ENCODE assay signal across 8 mouse cellular contexts in the genomic region with DNA sequence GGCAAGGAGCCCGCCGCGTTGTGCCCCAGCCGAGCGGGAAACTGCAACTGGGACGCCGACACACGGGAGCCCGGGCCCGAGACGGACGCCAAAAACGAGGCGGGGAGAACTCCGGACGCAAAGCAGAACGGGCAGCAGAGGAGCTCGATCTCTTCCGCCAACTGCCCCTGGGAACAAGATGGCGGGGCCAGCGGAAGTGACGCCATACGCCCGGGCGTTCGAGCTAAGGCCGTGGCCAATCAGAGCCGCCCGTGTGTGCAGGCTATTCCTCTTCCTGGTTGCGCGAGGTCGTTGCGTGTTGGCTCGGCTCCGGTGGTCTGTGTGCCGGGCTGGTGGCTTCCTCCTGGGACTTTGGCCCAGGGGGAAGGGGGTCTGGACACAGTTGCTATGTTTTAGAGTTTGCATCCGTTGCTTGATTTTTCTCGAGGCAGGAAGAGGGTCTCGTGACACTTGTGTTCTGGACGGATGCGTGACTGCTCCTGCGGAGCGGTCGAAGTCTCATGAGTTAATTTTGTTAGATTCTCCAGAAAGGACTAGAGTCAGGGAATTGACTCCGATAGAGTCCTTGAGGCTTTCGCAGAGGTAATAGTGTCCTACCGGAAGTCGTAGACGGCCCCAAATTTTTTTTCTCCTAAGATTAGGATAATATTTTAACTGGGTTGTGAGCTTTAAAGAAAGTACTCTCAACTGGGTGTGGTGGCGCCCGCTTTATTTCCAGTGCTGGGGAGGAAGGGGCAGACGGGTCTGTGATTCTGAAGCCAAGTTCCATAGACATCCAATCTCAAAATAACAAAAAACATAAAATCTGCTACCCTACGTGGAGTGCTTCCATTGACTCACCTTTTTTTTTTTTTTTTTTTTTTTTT. TPM values are rescaled to one million over a fixed set of nuclear protein-coding genes. Genes with fewer than 3 reads are reported as not detected.
DNase-seq lines count a peak whose midpoint lies in the region; ATAC-seq and TF ChIP-seq lines count a peak whose summit lies in the region.

A gene (minus strand): TSS at position 180 of the 866 bp plus-strand sequence.

- peak; percentile 84 for TF ChIP-seq POLR2A in ES-Bruce4 (IDR thresholded peaks at IDR 0.05; ENCODE audit: insufficient read depth, low read length)

- peak within 1 kb of the TSS; percentile 91 for H3K4me3 ChIP-seq in ES-Bruce4 (ENCODE audit: low read depth, low read length)
- H3K4me3 ChIP-seq in forebrain, embryonic 13.5 days, result peak within 1 kb of the TSS; percentile 72
- H3K4me3 ChIP-seq in liver, postnatal 0 days (ENCODE audit: low read depth, low read length), result peak within 1 kb of the TSS; percentile 77
- peak within 1 kb of the TSS; percentile 89 for H3K4me3 ChIP-seq in neural tube, embryonic 14.5 days (ENCODE audit: low read depth, low read length)

- H3K9ac ChIP-seq in ES-Bruce4 (ENCODE audit: low read depth, poor library complexity, severe bottlenecking), result peak within 1 kb of the TSS; percentile 84
- peak within 1 kb of the TSS; percentile 93 for H3K9ac ChIP-seq in forebrain, embryonic 13.5 days
- H3K9ac ChIP-seq in liver, postnatal 0 days (replicated peaks), result peak within 1 kb of the TSS; percentile 84
- peak within 1 kb of the TSS; percentile 84 for H3K9ac ChIP-seq in neural tube, embryonic 14.5 days (replicated peaks; ENCODE audit: low read depth, low read length)

- TF ChIP-seq EP300 in ES-Bruce4 (IDR thresholded peaks at IDR 0.05; ENCODE audit: insufficient read depth, low read depth, low read length), result no peak
- TF ChIP-seq EP300 in liver, postnatal 0 days (IDR thresholded peaks at IDR 0.05; ENCODE audit: low read depth), result no peak

- H3K4me2 ChIP-seq in forebrain, embryonic 13.5 days, result peak within 1 kb of the TSS; percentile 98
- H3K4me2 ChIP-seq in liver, postnatal 0 days (ENCODE audit: low read depth, low read length), result peak within 1 kb of the TSS; percentile 83
- H3K4me2 ChIP-seq in neural tube, embryonic 14.5 days (ENCODE audit: low read depth, low read length), result peak within 1 kb of the TSS; percentile 99

- H3K27me3 ChIP-seq in ES-Bruce4 (ENCODE audit: control insufficient read depth, insufficient read depth, low read length, poor library complexity, severe bottlenecking), result no peaks in the 10 kb centered on the region
- no peaks in the 10 kb centered on the region for H3K27me3 ChIP-seq in forebrain, embryonic 13.5 days
- H3K27me3 ChIP-seq in liver, postnatal 0 days (ENCODE audit: insufficient read depth, low read length), result no peaks in the 10 kb centered on the region
- no peaks in the 10 kb centered on the region for H3K27me3 ChIP-seq in neural tube, embryonic 14.5 days (ENCODE audit: control insufficient read depth, insufficient read depth, low read length)

- H3K36me3 ChIP-seq in ES-Bruce4 (ENCODE audit: control insufficient read depth, insufficient read depth, low read length, poor library complexity, severe bottlenecking), result peaks cover 20% of the 10 kb centered on the region
- peaks cover 10% of the 10 kb centered on the region; the same call in 1 of the 2 replicates for H3K36me3 ChIP-seq in forebrain, embryonic 13.5 days (ENCODE audit: poor library complexity, severe bottlenecking)
- H3K36me3 ChIP-seq in liver, postnatal 0 days (replicated peaks; ENCODE audit: insufficient read depth, low read length), result peaks cover 20% of the 10 kb centered on the region
- H3K36me3 ChIP-seq in neural tube, embryonic 14.5 days (ENCODE audit: control insufficient read depth, insufficient read depth, low read length), result peaks cover 6% of the 10 kb centered on the region

- peak; percentile 91 for ATAC-seq in cerebellum, adult (ENCODE audit: insufficient number of reproducible peaks, low FRiP score, low TSS enrichment)
- peak; percentile 99 for ATAC-seq in forebrain, embryonic 13.5 days
- ATAC-seq in liver, postnatal 0 days, result peak; percentile 97
- ATAC-seq in neural tube, embryonic 14.5 days (ENCODE audit: low read depth), result peak; percentile 99

- WGBS in forebrain, embryonic 13.5 days, result 1% methylated on average over 53 of the region's 53 CpGs
- WGBS in large intestine, adult 2 months, result under 1% methylated on average over 53 of the region's 53 CpGs
- WGBS in liver, postnatal 0 days (ENCODE audit: insufficient replicate concordance), result 2% methylated on average over 53 of the region's 53 CpGs
- 2% methylated on average over 53 of the region's 53 CpGs for WGBS in neural tube, embryonic 14.5 days

- no peak for TF ChIP-seq CTCF in ES-Bruce4 (IDR thresholded peaks at IDR 0.05; ENCODE audit: low read depth, low read length)
- TF ChIP-seq CTCF in liver, postnatal 0 days (IDR thresholded peaks at IDR 0.05; ENCODE audit: low read depth), result no peak

- no peaks in the 10 kb centered on the region for H3K4me1 ChIP-seq in ES-Bruce4 (ENCODE audit: control insufficient read depth, insufficient read depth, low read length)
- peaks cover 26% of the 10 kb centered on the region for H3K4me1 ChIP-seq in forebrain, embryonic 13.5 days
- H3K4me1 ChIP-seq in liver, postnatal 0 days (ENCODE audit: insufficient read depth), result peaks cover 8% of the 10 kb centered on the region
- H3K4me1 ChIP-seq in neural tube, embryonic 14.5 days (ENCODE audit: control insufficient read depth, insufficient read depth, low read length), result peaks cover 20% of the 10 kb centered on the region

- intact Hi-C loops in heart, postnatal 10 days (cut with DNase I), result loop anchor here (2.0 to 5.0 kb wide), 3 partner anchors 71 to 151 kb away; a partner anchor contains a TSS

- H3K9me3 ChIP-seq in ES-Bruce4 (replicated peaks; ENCODE audit: control insufficient read depth, insufficient read depth, low read length, poor library complexity, severe bottlenecking), result no peaks in the 10 kb centered on the region
- H3K9me3 ChIP-seq in forebrain, embryonic 13.5 days (replicated peaks), result no peaks in the 10 kb centered on the region
- no peaks in the 10 kb centered on the region for H3K9me3 ChIP-seq in liver, postnatal 0 days (ENCODE audit: low read length)
- no peaks in the 10 kb centered on the region for H3K9me3 ChIP-seq in neural tube, embryonic 14.5 days (ENCODE audit: control insufficient read depth, low read length)

- H3K27ac ChIP-seq in ES-Bruce4 (ENCODE audit: insufficient read depth, low read length), result peak within 1 kb of the TSS; percentile 67
- peak within 1 kb of the TSS; percentile 97 for H3K27ac ChIP-seq in forebrain, embryonic 13.5 days
- H3K27ac ChIP-seq in liver, postnatal 0 days (ENCODE audit: low read depth), result peak within 1 kb of the TSS; percentile 99
- peak within 1 kb of the TSS; percentile 95 for H3K27ac ChIP-seq in neural tube, embryonic 14.5 days (ENCODE audit: low read depth, low read length)

- peak; percentile 97 for DNase-seq in heart, postnatal 10 days
- peak; percentile 87 for DNase-seq in large intestine, adult 2 months (ENCODE audit: low read depth, low spot score)
- DNase-seq in liver, postnatal 0 days, result peak; percentile 97
- peak; percentile 93 for DNase-seq in testis, postnatal 10 days (ENCODE audit: low spot score)

RNA-seq across cellular contexts. Expression of the gene that starts here (rescaled TPM):
- polyA plus RNA-seq in ES-Bruce4 (2011; ENCODE audit: insufficient read depth, insufficient read length, low read depth, missing spikeins), result 112 and 113 TPM in 2 replicates
- polyA plus RNA-seq in forebrain, embryonic 13.5 days (2015; fragmentation: Nextera tagmentation; extraction: Ambion mirVana), result 74.3 and 74.9 TPM in 2 replicates
- total RNA-seq in heart, postnatal 10 days (2021), result 10 to 100 TPM; 27.7 to 30.9 TPM
- polyA plus RNA-seq in large intestine, adult 2 months (2012; rRNA removed), result 17.5 and 42.2 TPM in 2 replicates
- polyA plus RNA-seq in liver, postnatal 0 days (2015; fragmentation: Nextera tagmentation; extraction: Ambion mirVana), result 21.5 and 23.9 TPM in 2 replicates
- 46.3 and 47.7 TPM in 2 replicates for polyA plus RNA-seq in neural tube, embryonic 14.5 days (2014; fragmentation: Nextera tagmentation; extraction: Ambion mirVana)

Comparison
In these comparisons a context has a peak if more than half of its experiments do, and no peak if none do; other contexts are left out.
1. Peak in every context shown above with its lines: DNase-seq, ATAC-seq, H3K4me3 ChIP-seq and H3K27ac ChIP-seq.